Mouse (Mus musculus): Measurements from ENCODE around the gene Fut8.
"Not testable (repeated sequence)": the region's sequence is repeated elsewhere in the genome, so short reads cannot be mapped to it uniquely, and the experiment has no call there.

Fut8 gene

GRCm38 (mm10) chr12:77222272-77222874 is 15.6 kb upstream of the Fut8 start:
- in situ Hi-C loops (cut with MboI, MseI): no loop called here

- in situ Hi-C loops (cut with MboI, MseI): no loop called here
Observed at GRCm38 (mm10) chr12:77223595-77223994, 14.3 kb upstream of the Fut8 start.

DNA sequence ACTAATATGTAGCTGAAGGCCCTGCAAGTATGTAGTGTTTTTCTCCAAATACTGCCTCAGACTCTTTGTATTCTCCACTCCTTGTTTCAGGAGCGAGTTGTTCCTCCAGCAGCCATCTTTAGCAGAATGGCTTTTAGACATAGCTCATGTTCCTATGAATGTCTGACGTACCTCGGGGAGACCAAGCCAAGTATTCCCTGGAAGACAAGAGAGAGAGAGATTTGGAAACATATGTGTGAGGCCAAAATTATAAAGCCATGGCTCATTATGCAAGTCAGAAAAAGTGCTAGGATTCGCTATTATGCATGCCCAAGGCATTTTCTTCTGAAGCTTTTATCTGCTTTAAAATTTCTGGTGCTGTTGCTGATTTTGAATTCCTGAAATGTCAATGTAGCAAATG is 13.8 kb upstream of the Fut8 start:
- in situ Hi-C loops (cut with MboI, MseI): no loop called here

- in situ Hi-C loops (cut with MboI, MseI): no loop called here
Observed at GRCm38 (mm10) chr12:77224891-77225290, 13.0 kb upstream of the Fut8 start.

GRCm38 (mm10) chr12:77225727-77226126 is 12.2 kb upstream of the Fut8 start:
- in situ Hi-C loops (cut with MboI, MseI): no loop called here

DNA sequence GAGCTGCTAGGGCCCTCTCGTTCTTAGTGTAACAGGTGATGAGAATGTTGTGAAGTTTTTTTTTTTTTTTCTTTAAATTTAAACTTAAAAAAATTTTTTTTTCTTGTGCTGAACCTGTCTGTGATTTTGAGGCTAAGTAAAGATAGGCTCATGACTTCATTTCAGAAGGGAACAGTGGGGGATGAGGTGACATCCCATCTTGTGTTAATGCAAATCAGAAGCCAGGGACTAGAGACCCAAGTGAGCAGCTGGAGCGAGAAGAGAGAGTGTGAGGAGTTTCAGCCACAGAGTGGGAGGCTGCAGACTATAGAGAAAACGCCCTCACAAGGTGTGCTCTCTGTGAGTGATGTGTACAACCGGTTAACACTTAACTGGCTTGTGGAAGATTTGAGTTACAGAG is 2.0 kb upstream of the Fut8 start:
- in situ Hi-C loops (cut with MboI, MseI): loop anchor here (10.0 kb wide), 1 partner anchor 181 kb away; no protein-coding TSS in a partner anchor

GRCm38 (mm10) chr12:77238531-77239389 is 835 bp downstream of the Fut8 start:
- in situ Hi-C loops (cut with MboI, MseI): loop anchor here (10.0 kb wide), 1 partner anchor 184 kb away; no protein-coding TSS in a partner anchor

DNA sequence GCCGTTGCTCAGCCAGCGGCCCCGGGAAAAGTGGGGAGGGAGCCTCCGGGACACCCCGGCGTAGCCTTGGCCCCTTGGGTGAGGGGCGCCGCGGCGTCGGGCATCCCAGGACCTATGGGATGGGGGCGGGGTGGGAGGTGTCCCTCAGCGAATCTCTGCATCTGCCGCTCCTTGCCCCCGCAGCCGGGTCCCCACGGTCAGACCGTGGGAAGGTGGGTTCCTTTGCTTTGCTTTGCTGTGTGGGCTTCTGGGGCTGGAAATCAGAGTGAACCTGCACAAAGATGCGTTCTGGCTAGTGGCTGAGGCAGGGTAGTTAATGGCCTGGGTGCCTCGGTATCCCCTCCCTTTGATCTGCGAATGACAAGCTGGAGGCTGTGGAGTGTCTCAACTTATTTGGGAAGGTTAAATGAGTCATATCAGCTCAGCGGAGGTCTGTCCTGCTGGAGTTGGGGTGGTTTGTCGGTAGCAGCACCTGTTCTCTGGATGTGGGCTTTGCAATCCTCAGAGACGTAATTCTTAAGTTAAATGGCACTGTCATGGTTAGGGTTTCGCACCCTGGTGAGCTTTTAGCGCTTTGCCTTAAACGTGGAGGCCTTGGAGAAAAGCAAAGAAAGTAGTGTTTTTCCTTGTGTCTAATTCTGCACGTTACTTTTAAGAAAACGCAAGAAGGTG is 1.6 kb downstream of the Fut8 start:
- in situ Hi-C loops (cut with MboI, MseI): loop anchor here (5.0 to 10.0 kb wide), 2 partner anchors 185 to 323 kb away; no protein-coding TSS in a partner anchor

DNA sequence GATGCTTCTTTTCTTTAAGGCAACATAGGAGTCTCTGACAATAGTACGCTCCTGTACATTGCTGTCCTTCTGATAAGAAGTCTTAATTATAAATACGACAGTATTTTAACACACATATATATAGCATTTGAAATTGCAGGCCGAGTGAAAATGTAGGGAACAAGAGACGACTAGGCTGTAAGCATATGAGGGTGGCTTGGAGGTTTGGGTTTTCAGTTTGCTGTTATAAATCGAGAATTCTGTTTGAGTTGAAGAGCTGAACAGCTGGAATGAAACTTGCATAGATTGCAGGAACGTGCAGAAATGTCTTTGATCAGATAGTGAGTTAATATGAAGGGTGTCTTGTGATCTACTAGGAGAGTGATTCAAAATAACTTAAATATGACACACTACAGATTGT is 2.4 kb downstream of the Fut8 start:
- in situ Hi-C loops (cut with MboI, MseI): loop anchor here (5.0 kb wide), 1 partner anchor 322 kb away; no protein-coding TSS in a partner anchor

DNA sequence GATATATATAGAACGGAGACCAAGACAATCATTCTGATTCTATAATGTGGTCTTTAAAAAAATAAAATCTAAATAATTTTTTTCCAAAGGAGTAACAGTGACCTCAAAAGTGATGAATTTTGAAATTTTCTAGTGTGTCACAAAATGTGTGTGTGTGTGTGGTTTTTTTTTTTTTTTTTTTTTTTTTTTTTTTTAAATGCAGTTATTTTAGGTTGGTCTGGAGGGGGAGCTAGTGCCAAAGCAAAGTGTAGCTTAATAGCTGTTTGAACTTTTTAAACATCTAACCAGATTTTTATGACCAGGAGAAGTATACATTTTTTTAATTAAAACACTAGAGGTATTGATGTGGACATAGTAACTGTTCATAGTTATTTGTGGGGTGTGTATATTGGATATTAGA is 2.9 kb downstream of the Fut8 start:
- in situ Hi-C loops (cut with MboI, MseI): loop anchor here (5.0 kb wide), 1 partner anchor 321 kb away; no protein-coding TSS in a partner anchor

DNA sequence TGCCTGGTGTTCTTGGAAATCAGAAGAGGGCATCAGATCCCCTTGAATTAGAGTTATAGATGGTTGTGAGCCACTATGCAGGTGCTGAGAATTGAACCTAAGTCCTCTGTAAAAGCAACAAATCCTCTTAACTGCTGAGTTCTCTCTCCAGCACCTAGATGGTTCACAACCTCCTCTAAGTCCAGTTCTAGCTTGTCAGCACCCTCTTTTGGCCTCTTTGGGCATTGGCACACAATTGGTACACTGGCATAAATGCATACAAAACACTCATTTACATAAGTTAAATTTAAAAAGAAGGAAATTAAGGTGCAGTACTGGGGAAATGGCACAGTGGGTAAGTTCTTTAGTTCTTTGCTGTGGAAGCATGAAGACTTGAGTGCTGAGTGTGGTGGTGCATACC is 24.7 kb downstream of the Fut8 start:
- in situ Hi-C loops (cut with MboI, MseI): no loop called here

GRCm38 (mm10) chr12:77263816-77264215 is 25.9 kb downstream of the Fut8 start:
- in situ Hi-C loops (cut with MboI, MseI): no loop called here

GRCm38 (mm10) chr12:77270694-77271093 is 32.8 kb downstream of the Fut8 start:
- in situ Hi-C loops (cut with MboI, MseI): no loop called here

DNA sequence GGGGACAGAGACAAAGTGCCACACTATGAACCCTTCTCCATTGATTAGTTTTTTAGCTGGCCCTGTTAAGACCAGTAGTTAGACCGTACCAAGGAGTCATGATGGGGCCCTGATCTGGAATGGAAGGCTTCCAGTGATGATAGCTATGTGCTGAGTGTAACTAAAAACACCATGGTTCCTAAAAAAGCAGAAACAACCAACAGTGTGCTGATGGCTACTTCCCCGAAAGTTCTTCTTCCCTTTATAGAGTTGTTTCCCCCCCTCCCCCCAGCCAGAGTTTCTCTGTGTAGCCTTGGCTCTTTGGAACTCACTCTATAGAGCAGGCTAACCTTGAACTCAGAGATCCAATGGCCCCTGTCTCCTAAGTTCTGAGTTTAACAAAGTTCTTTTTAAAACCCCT is 50.6 kb downstream of the Fut8 start:
- in situ Hi-C loops (cut with MboI, MseI): no loop called here

- in situ Hi-C loops (cut with MboI, MseI): no loop called here
Observed at GRCm38 (mm10) chr12:77291017-77291416, 53.1 kb downstream of the Fut8 start.

GRCm38 (mm10) chr12:77291864-77292263 is 53.9 kb downstream of the Fut8 start:
- in situ Hi-C loops (cut with MboI, MseI): not testable (repeated sequence)

DNA sequence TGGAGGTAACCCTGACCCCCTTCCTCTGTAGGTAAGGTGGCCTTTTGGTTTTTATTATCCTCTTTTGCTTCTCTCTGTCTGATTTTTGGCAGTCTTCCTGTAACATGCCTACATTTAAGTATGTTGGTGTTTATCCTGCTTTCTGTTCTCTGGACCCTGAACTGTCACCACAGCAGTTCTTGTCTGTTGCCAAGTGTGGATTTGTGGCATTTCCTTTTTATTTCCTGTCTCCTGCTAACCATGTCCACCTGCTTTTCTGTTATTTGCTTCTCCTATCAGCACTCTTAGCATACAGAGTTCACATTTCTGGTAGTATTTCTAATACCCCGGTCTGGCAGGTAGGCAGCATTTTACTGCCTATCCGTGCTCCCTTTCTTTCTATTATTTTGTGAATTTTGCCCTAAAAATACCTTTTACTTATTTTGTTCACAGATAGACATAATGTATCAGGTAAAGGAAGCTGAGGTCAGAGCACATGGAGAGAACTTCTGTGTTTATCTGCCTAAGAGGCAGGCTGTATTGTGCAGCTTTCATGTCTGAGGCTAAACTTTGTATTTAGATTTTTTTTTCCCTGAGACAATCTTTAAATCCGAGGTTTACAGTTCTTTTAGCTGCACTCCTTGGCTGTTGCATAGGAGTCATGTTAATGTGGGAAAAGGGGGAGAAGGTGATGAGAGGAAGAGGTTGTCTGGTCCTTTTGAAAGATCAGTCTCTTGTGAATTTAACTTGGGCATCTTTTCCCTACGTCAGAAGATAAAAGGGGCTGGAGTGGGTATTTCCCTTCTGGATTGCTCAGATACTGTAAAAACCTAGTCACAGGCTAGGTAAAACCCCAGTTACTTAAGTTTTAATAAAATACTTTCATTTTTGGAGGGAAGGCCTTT is 54.7 kb downstream of the Fut8 start:
- in situ Hi-C loops (cut with MboI, MseI): no loop called here

- in situ Hi-C loops (cut with MboI, MseI): no loop called here
Observed at GRCm38 (mm10) chr12:77296119-77296518, 58.2 kb downstream of the Fut8 start.

DNA sequence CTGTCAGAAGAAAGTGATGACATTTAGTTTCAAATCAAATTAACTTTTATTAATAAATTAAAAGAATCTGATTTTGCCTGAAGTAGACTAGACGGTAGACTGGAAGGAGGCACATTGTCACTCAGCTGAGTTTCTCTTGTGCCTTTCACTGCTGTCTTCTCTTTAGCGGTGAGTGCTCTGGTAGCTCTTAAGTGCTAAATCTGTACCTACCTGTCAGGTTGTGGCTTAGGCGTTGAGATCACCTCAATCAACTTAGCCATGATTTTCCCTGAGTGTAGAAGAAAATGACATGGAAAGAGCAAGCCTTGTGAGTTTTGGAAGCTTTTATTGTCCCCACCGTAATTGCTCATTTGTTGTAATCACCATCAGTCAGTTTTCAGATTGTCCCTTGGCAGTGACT is 59.2 kb downstream of the Fut8 start:
- in situ Hi-C loops (cut with MboI, MseI): no loop called here

GRCm38 (mm10) chr12:77297858-77298257 is 59.9 kb downstream of the Fut8 start:
- in situ Hi-C loops (cut with MboI, MseI): no loop called here

GRCm38 (mm10) chr12:77302011-77302410 is 64.1 kb downstream of the Fut8 start:
- in situ Hi-C loops (cut with MboI, MseI): no loop called here

Data from regulatory T cell (primary cell).